28 mouse cellular contexts compared by ENCODE assay signal in the genomic region with DNA sequence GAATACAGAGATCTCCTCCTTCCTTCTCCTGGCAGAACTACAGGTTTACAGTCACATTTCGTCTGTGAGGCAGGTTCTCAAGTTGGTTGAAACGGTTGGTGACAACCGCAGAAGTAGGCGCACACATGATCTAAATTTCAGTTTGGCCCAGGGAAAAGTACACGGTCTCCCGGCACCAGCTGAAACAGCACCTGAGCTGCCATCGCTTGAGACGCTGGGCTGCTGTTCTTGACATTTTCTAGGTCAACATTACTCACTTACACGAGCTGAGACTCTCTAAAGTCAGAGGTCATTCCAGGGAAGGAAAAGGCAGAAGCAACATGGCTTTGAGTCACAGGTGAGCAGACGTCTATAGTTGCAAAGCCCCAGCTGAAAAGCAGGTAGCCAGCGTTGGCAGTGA. TPM values are rescaled to one million over a fixed set of nuclear protein-coding genes. Genes with fewer than 3 reads are reported as not detected.
DNase-seq lines count a peak whose midpoint lies in the region; TF ChIP-seq lines count a peak whose summit lies in the region.
"Had no signal": no experiment of that assay in that cellular context is flagged by ENCODE, and none has a peak within 500 bp of the region (broad histone marks: within the 10 kb centered on the region; RNA-seq: fewer than 3 reads in every experiment).

No protein-coding gene starts in this region.

- no peaks in the 10 kb centered on the region for H3K36me3 ChIP-seq in heart, embryonic 10.5 days
- H3K36me3 ChIP-seq: embryonic facial prominence, embryonic 10.5 days; embryonic facial prominence, embryonic 13.5 days; forebrain, embryonic 12.5 days; forebrain, embryonic 15.5 days; G1E; heart, embryonic 13.5 days had no signal

- intact Hi-C loops in gastrocnemius, adult 2 months (cut with DNase I): no loop called here
- intact Hi-C loops in gastrocnemius, postnatal 36 days (cut with DNase I): no loop called here

- no peak for TF ChIP-seq CTCF in gastrocnemius, adult 2 months (IDR thresholded peaks at IDR 0.05)

- peaks cover 38% of the 10 kb centered on the region for H3K4me1 ChIP-seq in heart, embryonic 10.5 days

- WGBS in heart, embryonic 10.5 days: 85% methylated on average over 11 of the region's 11 CpGs

- H3K27ac ChIP-seq in gastrocnemius, adult 2 months: peak overlapping the region; percentile 99
- peak overlapping the region; percentile 5; the same call in 1 of the 2 replicates for H3K27ac ChIP-seq in heart, embryonic 10.5 days
- H3K27ac ChIP-seq: embryonic facial prominence, embryonic 10.5 days; embryonic facial prominence, embryonic 13.5 days; forebrain, embryonic 12.5 days; forebrain, embryonic 15.5 days; hindbrain, embryonic 14.5 days; hindbrain, postnatal 0 days had no signal

- H3K9me3 ChIP-seq in heart, embryonic 10.5 days: no peaks in the 10 kb centered on the region
- H3K9me3 ChIP-seq: embryonic facial prominence, embryonic 10.5 days; embryonic facial prominence, embryonic 13.5 days; forebrain, embryonic 12.5 days; forebrain, embryonic 15.5 days; heart, embryonic 13.5 days had no signal

- no peaks in the 10 kb centered on the region for H3K27me3 ChIP-seq in heart, embryonic 10.5 days (ENCODE audit: insufficient read depth, poor library complexity, severe bottlenecking)
- H3K27me3 ChIP-seq: CH12.LX; embryonic facial prominence, embryonic 13.5 days; forebrain, embryonic 15.5 days; heart, embryonic 13.5 days; Patski had no signal

- peak overlapping the region; percentile 23; the same call in 1 of the 2 replicates for H3K4me3 ChIP-seq in gastrocnemius, adult 2 months
- no peak overlapping the region for H3K4me3 ChIP-seq in heart, embryonic 10.5 days
- H3K4me3 ChIP-seq: embryonic facial prominence, embryonic 10.5 days; embryonic facial prominence, embryonic 13.5 days; erythroblast, embryonic 14.5 days; forebrain, embryonic 12.5 days; forebrain, embryonic 15.5 days; heart, embryonic 13.5 days had no signal

- DNase-seq in gastrocnemius, adult 2 months: peak; percentile 75
- no peak for DNase-seq in gastrocnemius, postnatal 36 days
- DNase-seq in heart, embryonic 10.5 days (ENCODE audit: low spot score): no peak
- no peak for DNase-seq in heart, adult 18-20 months
- DNase-seq in lung, postnatal 36 days: peak; percentile 30
- no peak for DNase-seq in lung, postnatal 14 days
- no peak for DNase-seq in thymus, postnatal 10 days (ENCODE audit: low spot score in 2 of 2)
- DNase-seq: adrenal gland, postnatal 10 days; adrenal gland, postnatal 36 days; B cell, adult 2 months; cerebellum, adult 11 months; cerebellum, adult 8-10 months; cerebellum, postnatal 10 days; cerebellum, postnatal 36 days; embryo, embryonic 11 days; heart, postnatal 14 days; heart, postnatal 4 days had no signal

RNA-seq across cellular contexts. Expression of a gene that starts 13.4 kb away (rescaled TPM):
- 10 to 100 TPM; 17.2 to 48.4 TPM for total RNA-seq in gastrocnemius, adult 2 months (2021)
- 10 to 100 TPM; 52.8 to 55.3 TPM for total RNA-seq in gastrocnemius, postnatal 36 days (2021)
- 3.8 and 7.4 TPM in 2 replicates for polyA plus RNA-seq in heart, embryonic 10.5 days (2016; fragmentation: Nextera tagmentation; extraction: Ambion mirVana)
- total RNA-seq in heart, adult 18-20 months (2021): 10 to 100 TPM; 11.4 to 15.8 TPM
- polyA plus RNA-seq: G1E had no signal

Comparison
In these comparisons a context has a peak if more than half of its experiments do, and no peak if none do; other contexts are left out.
1. DNase-seq: peak in gastrocnemius, adult 2 months (single experiment) and lung, postnatal 36 days (single experiment); none in gastrocnemius, postnatal 36 days (0 of 2), heart, embryonic 10.5 days (single experiment), heart, adult 18-20 months (0 of 2), lung, postnatal 14 days (single experiment) and thymus, postnatal 10 days (0 of 2).